Mouse (Mus musculus): Measurements from ENCODE around the gene Efnb2.

Gene Efnb2

DNA sequence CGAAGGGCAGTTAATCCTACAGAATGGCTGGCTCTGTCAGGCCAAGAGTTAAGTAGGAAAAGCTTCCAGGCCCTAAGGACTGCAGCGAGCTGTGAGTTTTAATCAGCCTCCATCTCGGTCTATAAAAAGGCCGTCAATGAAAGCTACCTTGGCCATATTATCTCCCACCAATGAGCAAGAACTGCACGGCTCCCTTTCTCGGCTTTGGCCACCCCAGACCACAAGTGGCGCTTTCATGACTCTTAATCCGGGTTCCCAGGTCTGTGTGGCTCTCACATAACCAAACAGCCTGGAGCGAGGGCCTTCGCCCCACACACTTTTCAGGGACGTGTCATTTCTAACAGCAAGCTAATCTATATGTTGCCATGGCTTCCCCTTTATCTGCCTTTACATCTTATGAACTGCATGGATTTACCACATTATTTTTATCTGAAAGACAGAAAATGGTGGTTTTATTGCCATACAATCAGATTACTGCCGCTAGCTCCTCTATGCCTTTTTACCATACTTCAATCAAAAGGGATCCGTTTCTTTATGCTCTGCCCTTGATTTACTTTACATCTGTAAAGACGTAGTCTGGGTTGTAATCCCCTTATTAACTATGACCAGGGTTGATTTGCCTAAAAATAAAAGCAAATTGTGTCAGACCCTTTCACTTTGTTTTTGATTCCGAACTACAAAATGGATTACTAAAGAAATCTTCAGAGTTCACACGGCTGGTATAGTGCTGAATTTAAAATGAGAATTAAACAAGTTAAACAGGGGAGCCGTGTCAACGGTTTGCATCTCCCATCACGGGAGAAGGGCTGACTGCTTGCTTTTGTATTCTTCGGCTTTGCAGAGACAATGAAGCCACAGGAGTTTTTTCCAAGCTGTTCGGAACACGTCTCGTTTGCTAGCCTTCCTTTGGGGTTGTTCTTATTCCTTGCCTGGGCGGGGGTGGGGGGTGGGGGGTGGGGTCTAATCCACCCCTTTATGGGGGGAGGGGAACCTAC is 5.4 kb downstream of the Efnb2 start:
- peak; percentile 55 for DNase-seq (ENCODE audit: low read depth, low spot score)

DNA sequence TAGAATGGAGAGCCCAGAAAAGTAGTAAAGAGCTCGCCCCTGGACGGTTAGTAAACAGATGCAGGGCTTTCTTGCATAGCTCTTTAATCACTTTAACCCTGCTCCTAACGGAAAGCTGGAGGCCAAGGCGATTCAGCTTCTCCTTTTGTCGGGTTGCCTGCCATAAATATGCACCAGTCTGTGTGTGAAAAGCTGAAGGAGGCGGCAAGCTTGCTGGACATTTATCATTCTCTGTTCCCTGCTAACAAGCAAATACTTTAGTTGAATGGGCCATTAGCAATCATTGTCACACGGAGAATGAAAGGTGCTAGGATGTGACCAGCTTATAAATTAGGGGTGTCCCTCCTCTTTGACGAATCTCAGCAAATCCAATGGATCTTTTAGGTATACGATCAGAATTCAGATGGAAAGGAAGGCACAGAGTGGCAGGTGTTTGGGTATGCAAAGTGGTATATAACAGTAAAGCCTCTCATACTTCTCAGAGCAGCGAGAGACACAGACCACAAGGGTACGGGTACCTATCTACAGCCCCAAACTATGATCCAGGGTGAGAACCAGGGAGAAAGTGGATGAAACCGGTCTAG is 7.0 kb downstream of the Efnb2 start:
- no peak for DNase-seq (ENCODE audit: low read depth, low spot score)

DNA sequence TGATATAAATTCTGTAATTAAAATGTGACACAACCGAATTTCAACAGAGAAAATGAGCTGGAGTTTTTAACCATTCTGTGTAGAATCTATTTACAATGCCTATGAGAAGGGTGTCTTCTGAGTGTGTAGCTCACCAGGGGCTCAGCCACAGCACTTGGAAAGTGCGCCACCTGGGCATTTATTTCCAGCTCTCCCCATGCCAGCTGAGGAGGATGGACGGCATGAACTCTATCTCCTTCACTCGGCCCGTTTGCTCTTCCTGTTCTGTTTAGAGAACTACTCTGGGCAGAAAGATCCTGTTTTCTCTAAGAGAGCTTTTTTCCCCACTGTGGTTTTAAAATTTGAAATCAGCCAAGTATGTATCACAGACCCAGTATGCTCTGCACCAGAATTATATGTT is 7.7 kb downstream of the Efnb2 start:
- no peak for DNase-seq (ENCODE audit: low read depth, low spot score)

DNA sequence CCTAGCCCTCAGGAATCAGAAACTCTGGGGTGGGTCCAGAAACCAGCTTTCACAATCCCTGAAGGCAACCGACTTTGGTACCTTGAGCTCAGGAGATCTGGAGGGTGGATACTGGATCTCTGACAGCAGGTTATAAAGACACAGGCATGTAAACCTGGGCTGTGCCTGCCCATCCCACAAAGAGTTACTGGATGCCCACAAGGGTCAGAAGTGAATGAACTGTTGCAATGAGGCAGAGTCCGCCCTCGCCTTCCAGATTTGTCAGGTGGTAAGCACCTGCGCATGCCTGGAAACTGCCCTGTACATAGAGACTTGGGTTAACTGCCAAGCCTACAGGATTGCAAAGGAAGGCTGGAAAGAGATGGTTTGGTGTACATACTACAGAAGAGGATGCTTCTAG is 8.7 kb downstream of the Efnb2 start:
- no peak for DNase-seq (ENCODE audit: low read depth, low spot score)

DNA sequence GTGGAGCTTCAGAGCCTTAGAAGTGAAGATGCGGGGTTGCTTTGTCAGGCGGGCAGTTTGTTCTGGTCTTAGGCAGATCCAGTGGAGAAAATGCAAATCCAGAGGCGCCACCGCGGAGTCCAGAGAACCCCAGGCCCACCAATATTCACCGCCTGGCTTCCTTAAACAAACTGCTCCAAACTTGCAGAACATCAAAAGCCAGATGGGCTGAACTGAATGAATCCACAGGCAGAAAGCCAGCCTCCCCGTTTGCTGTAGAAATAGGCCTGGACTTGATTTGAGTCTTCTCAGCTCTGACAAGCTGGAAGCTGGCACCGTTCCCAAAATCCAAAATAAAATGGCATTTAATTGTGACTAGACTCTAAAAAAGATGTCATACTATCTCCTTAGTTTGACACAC is 11.1 kb downstream of the Efnb2 start:
- peak; percentile 67 for DNase-seq (ENCODE audit: low read depth, low spot score)

DNA sequence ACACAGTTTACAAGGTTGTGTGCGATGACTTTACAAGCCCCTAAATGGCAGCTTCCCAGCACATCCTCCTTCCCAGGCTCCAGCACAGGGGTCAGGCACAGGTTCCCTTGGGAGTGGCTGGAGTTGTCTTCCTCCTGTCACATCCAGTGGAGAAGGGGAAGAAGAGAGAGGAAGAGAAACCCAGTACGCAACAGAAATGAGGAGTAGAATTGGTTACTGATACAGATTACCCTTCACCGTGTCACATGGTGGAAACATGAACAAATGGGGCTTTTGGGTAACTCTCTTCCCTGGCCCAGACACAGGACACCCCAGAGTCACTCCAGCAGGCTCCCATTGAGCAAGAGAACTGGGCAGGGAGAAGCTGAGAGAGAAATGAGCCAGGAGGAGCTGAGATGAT is 11.5 kb downstream of the Efnb2 start:
- no peak for DNase-seq (ENCODE audit: low read depth, low spot score)

DNA sequence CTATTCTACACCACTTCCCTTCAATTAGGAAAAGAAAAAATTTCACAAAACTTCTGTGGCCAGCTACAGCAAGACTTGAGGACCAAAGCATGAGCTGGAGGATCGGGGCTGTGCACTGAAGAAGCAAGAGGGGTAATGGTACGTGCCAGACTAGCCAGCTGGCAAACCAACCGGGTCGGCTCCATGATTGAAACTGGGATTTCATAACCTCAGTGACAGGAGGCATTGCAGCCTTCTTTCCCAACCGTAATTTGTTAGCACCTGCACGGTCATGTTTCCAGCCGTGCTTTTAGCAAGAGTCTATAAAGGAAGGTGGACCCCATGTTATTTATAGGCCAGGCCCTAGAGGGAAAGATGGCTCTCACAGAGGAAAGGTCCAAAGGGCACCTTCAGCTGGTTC is 12.4 kb downstream of the Efnb2 start:
- DNase-seq (ENCODE audit: low read depth, low spot score): no peak

DNA sequence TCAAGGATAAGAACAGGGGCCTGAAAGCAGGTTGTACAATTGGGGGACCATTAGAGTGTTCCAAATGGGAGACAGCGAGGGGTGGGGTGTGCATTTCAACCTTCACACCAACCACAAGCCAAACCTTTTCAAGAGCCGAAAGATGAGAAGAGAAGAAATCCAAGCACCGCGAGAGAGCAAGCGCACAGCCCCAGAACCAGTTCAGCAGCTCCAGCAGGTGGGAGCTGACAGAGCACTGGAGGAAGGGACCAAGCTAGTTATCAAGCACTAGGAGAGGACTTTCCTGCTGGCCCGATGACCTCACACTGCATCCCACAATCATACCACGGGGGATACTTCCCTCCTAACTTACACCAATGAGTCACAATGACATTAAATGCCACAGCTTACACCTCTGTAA is 13.2 kb downstream of the Efnb2 start:
- no peak for DNase-seq (ENCODE audit: low read depth, low spot score)

DNA sequence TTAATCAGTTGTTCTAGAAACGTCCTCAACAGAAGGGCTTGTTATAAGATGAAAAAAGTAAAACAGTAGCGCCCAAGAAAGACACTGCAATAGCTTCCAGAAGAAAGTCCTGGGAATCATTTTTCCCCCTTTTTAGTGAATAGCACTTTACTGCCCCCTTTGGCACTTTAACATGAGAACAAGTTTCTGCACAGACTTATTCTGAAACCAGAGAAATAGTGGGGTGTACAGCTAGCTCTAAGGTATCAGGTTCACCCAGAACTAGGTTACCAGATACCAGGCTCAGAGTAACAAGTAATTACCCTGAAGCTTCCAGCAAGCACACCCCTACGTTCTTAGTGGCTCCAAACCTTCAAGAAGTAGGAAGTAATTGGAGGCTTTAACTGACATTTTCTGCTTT is 13.7 kb downstream of the Efnb2 start:
- no peak for DNase-seq (ENCODE audit: low read depth, low spot score)

DNA sequence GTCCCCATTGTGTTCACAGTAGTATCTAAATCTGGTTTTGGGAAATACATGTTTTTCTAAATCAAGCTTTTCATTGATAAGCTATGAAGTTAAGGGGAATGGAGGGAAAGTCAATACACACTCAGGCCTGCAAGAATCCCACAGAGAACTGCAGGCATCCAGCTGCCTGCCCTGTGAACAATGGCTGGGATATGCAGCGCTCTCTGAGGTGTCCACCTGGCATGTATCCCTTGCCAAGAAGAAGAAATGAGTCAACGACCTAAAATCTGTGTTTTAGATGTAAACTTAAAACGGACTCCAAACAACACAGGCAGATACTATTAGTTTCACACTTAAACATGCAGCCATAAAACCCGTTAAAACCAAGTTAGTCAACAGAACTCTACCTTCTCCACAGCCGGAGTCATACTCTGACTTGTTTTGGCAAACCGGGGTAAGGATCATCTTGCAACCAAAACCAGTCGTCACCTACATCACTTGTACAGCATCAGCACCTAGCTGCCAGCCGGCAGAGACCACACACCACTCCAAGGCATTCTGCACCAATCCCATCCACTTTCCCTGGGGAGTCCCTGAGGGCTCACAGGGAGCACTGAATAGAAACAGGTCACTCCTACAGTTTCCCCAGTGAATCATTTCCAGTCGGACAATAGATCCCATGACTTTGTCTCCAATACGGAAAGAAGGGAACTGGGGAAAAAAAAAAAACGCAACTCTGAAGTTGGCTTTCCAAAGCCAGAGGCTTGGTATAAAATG is 16.7 kb downstream of the Efnb2 start:
- no peak for DNase-seq (ENCODE audit: low read depth, low spot score)

DNA sequence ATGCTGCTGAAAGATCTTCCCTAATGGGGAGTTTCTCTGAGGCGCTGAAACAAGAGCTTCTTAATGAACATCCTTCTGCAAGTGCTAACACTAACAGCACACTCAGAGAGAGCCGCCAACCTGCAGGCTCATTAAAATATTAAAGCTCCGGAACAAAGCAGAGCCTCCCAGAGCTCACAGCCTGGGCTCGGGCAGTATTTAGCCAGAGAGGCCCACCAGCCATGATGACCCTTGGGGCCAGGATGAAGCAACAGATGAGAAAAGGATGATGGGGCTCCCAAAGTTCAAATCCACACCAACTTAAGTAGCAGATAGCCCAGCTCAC is 20.8 kb downstream of the Efnb2 start:
- no peak for DNase-seq (ENCODE audit: low read depth, low spot score)

DNA sequence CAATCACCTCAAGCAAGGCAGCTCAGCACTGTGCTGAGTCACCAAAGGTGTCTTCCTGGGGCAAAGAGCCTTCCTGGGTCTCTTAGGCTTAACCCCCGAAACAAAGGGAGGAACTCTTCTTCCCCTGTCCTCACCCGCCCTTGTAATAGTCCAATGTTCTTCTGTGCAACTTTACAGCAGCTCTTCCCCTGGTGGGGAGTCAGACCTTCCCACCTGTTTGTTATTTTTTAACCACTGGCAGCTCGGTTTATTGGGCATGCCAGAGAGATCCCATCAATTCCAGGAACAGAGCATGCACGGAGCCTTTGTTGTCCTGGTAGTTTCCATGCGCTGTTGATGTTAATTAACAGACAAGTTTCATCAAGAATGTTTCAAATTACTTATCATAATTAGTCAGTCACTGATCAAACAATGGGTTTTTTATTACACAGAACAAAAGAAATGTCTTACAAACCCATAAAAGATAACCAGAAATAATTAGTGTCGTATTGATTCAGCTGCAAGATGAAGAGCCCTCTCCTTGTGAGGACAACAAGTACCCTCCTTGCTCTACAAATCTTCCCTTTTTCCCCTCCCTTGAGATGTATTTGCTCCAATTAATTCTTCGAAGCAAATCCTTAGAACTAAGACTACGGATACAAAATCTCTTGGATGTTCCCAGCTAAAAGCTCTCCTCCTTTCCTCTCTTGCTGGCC is 21.3 kb downstream of the Efnb2 start:
- no peak for DNase-seq (ENCODE audit: low read depth, low spot score)

DNA sequence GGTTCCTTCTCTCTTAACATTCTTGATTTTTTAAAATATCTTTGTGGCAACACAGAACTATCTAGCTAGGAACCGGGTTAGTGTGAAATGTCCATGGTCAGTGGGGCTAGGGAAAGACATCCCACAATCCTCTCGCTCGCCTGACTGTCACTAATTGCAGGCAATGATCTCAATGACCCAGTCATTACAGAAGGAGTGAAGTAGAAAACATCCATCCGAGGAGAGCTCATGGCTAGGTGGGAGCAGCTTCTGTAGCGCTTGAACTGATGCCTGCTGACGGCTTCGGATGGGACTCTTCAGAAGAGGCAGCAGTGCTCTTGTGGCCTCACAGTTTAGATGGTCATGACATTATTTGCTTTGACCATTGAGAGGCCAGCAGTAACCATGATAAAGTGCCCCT is 29.6 kb downstream of the Efnb2 start:
- no peak for DNase-seq (ENCODE audit: low read depth, low spot score)

DNA sequence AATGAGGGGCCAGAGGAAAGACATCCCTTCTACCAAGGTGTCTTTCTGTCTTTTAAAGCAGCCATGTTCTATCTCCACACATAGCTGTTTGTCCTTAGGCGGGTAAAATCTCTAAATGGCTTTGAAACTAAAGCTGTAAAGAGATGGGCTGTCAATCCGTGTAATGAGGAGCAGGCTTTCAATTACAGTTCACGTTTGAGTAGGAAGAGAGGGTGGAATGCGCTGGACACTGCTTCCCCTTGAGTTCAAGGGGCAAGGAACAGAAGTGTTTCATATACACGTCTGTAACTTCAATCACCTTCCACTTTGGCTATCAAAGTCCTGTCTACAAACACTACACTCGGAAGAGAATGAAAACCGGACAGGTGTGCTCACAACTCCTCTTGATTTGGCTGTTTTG is 37.0 kb downstream of the Efnb2 start:
- no peak for DNase-seq (ENCODE audit: low read depth, low spot score)

DNA sequence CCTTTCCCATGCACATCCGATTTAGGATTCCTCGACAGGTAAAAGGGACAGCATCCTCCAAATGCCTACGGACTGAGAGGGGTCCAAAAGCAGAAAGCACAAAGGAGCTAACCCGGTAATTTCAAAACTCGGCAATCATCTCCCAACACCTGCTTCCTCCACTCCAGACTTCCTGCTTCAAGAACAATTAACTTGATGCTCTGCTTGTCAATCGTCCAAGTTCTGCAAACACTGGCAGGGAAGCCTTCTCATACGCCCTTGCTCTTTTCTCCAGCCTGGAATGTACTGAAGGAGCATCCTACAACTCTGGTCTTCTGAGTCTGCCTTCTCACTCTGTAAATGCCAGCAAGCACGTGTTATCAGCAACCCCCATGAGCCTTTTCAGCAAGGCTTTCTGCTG is 37.6 kb downstream of the Efnb2 start:
- DNase-seq (ENCODE audit: low read depth, low spot score): no peak

DNA sequence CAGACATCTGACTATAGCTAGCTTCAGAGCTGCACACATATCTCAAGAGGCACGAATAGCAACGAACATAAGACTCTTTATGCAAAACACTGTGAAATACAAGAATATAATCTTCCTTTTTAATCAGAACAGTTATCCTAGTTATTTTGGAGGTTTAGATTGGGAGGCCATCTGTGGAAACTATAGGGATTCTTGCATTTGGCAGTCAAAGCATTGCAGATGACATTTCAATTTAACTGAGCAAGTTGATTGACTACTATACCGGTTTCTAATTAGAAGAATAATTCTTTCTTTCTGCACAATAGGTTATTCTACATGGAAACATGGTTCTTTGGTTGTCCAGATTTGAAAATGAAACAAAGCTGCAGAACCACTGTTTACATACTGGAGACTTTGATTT is 38.6 kb downstream of the Efnb2 start:
- DNase-seq (ENCODE audit: low read depth, low spot score): no peak

DNA sequence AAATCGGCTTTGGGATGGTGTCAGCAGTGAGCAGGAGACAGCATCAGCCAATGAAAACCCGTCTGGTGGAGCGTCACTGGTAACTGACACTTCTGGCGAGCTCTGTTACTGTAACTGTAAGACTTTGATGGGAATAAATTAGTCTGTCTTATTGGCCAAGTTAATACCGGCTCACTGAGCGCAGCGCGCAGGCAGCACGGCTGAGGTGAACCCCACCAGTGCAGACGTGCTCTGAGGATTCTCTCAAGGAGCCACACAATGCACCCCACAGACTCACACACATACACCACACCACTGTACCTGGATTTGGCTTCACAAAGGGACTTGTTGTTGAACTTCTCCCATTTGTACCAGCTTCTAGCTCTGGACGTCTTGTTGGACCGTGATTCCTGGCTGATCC is 39.0 kb downstream of the Efnb2 start:
- DNase-seq (ENCODE audit: low read depth, low spot score): no peak

DNA sequence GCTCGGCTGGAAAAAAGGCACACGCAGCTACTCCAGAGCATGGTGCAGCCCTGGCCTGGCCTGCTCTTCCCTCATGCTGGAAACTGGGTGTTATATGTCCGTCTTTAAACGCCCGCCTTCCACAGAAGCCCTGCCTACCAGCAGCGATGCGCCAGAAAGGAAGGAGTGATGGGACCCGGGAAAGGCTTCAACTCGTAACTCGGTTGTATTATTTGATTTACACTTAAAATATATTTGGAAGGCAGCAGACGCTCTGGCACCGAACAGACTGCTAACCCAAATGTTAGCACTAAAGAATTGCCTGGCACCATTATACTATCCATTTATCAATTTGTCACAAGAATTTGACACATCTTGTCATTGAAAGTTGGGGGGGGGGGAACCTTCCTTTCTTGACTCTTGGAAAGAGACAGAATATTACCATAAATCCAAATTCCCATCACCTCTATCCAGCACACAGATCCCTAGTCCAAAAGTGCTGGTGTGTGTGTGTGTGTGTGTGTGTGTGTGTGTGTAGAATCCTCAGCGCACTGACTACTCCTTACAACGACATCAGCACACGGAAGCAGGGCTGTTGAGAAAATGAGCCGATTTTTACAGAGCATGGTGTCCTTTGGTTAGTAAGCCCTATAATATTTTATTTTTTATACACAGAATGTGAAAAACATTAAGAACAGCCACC is 39.7 kb downstream of the Efnb2 start:
- DNase-seq (ENCODE audit: low read depth, low spot score): no peak

DNA sequence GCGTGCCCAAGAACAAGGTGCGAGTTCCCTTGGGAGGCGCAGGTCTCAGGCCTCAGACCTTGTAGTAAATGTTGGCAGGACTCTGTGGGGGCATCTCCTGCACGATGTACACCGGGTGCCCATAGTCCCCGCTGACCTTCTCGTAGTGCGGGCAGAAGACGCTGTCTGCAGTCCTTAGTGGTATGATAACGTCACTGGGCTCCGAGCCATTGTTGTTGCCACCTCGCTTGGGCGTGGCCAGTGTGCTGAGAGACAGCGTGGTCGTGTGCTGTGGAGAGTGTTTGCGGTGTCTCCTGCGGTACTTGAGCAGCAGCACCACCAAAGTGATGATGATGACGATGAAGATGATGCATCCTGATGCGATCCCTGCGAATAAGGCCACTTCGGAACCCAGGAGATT is 40.5 kb downstream of the Efnb2 start:
- DNase-seq (ENCODE audit: low read depth, low spot score): peak; percentile 40

DNA sequence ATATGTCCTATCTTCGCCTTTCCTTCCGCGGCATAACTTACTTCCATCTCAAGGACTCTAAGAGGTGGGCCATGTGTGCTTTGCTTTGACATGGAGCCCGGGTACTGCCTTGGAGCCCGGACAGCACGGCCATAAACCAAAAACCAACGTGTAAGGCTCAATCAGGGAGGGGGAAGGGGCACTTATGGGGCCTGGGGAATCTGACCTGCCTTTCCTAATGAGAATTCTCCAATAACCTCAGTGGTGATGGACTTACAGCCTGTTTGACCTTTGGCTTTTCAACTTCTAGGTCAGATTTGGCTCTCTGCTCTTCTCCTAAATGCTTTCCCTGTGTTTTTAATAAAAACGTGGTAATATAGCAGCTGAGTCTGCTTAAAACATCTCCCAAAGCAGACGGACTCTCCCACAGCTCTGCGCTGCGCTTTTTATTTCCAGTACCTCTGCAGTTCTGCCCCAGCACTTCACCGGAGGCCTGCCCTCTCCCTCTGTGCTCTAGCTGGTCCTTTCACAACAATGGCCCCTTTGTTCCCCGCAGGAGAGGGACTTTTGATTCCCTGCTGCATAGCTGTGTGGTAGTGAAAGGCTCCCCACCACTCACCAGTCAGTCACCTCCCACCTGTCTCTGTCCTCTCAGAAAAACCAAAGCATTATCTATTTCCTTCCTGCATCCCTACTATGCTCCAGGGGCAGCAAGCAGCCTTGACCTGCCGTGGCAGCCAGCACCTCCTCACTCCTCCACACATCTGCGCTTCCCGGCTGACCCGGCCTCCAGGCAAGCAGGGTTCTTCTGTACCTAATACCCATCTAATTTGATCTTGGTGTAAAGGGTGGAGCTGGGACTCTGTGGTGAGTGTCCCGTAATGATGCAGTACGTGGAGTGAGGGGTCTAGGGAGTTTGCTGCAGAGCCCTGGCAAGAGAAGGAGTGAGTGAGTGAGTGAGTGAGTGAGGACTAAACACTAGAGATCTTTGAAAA is 41.5 kb downstream of the Efnb2 start:
- peak; percentile 46 for DNase-seq (ENCODE audit: low read depth, low spot score)

Data from ES-CJ7 (cell line).